Mouse (Mus musculus) heart, adult 2 months (tissue): ENCODE measurements around the gene AC134908.4. TPM values are rescaled to one million over a fixed set of nuclear protein-coding genes. Genes with fewer than 3 reads are reported as not detected.

Experiments used
- DNase-seq, 2 experiments: peaks; one replicate each; pipeline ENCODE4 v3.0.0; 2021
- H3K27ac ChIP-seq: fragments of 200-600 bp; 2 replicates; pipeline ENCODE4 v1.8.1; 2022
- H3K27me3 ChIP-seq: fragments of 200-500 bp; 2 replicates; pipeline ENCODE4 v1.6.1; 2012; ENCODE audit warnings: mild to moderate bottlenecking, low read length, inconsistent platforms, mixed read lengths; ENCODE audit not compliant: control insufficient read depth, insufficient read depth
- H3K36me3 ChIP-seq: fragments of 200-500 bp; 2 replicates; pipeline ENCODE4 v1.6.1; 2012; ENCODE audit warnings: low read length, inconsistent platforms; ENCODE audit not compliant: control insufficient read depth, insufficient read depth
- H3K4me1 ChIP-seq: fragments of 200-500 bp; 2 replicates; pipeline ENCODE4 v1.6.1; 2011; ENCODE audit warnings: low read length; ENCODE audit not compliant: control insufficient read depth, insufficient read depth
- H3K4me3 ChIP-seq: fragments of 200-600 bp; 2 replicates; pipeline ENCODE4 v1.8.1; 2022
- H3K79me2 ChIP-seq: fragments of 200-500 bp; replicated peaks from 2 replicates; pipeline ENCODE4 v1.6.1; 2012; ENCODE audit warnings: mild to moderate bottlenecking, inconsistent platforms, low read length, moderate library complexity, mixed read lengths; ENCODE audit not compliant: control insufficient read depth, insufficient read depth
- H3K9ac ChIP-seq: fragments of 200-500 bp; 2 replicates; pipeline ENCODE4 v1.6.1; 2012; ENCODE audit warnings: low read depth, mild to moderate bottlenecking, control low read depth, inconsistent platforms, low read length, mixed read lengths
- CTCF ChIP-seq: fragments of 200-600 bp; IDR thresholded peaks from 2 replicates; pipeline ENCODE4 v1.8.1; 2022; ENCODE audit warnings: antibody characterized with exemption, mild to moderate bottlenecking, moderate library complexity
- EP300 ChIP-seq: fragments of 200-500 bp; IDR thresholded peaks from 2 replicates; pipeline ENCODE4 v1.6.1; 2011; ENCODE audit warnings: low read depth, low read length, control low read depth; ENCODE audit not compliant: insufficient read depth
- POLR2A ChIP-seq: fragments of 200-500 bp; IDR thresholded peaks from 2 replicates; pipeline ENCODE4 v1.6.1; 2011; ENCODE audit warnings: mild to moderate bottlenecking, low read depth, low read length, control low read depth; ENCODE audit not compliant: insufficient read depth
- WGBS: fragments of 180-500 bp; shearing (Covaris S2); methylation state at CpG from one replicate; pipeline ENCODE4 v1.1.7; 2018; 5-methylcytosine and 5-hydroxymethylcytosine counted together
- intact Hi-C: fragments of 180-260 bp; cut with DNase I; formaldehyde crosslinking; loops from one replicate; pipeline ENCODE4 v1.15.1; 2025
- polyA plus RNA-seq: library from polyadenylated mRNA; depleted of rRNA; stranded (reverse); fragments of >200 nt; gene quantifications from 2 replicates; pipeline ENCODE4 v1.2.3, GENCODE M21; 2012
- total RNA-seq, 2 experiments: library from RNA; stranded (reverse); gene quantifications; 2 replicates each; pipeline ENCODE4 v1.2.3; 2021

AC134908.4 gene
- total and polyA plus RNA-seq, 3 experiments = not detected

DNA sequence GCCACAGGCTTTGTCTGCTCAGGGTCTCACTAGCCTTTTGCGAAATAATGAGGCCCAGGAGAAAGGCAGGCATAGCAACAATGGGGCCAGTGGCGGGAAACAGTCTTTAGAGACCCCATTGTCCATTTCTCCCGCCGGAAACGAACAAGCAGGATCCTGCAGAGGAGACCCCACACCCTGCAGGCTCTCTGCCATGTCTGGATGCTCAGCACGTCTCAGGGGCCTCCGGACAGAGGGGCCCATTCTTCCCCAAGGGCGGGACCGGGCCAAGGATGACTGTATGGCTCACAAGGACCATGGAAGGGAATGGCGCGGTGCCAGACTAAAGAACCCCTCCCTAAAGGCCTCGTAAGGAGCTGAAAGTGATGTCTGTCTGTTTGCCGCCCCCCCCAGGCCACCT is 1.3 kb downstream of the AC134908.4 start:
- no peak overlapping the region for H3K9ac ChIP-seq
- intact Hi-C loops = no loop called here
- peaks cover 13% of the 10 kb centered on the region for H3K4me1 ChIP-seq
- no peaks in the 10 kb centered on the region for H3K79me2 ChIP-seq
- WGBS = 64% methylated on average over 13 of the region's 13 CpGs
- TF ChIP-seq POLR2A (no peak), EP300 (no peak), CTCF (no peak)
- H3K4me3 ChIP-seq = no peak overlapping the region
- H3K27me3 ChIP-seq = no peaks in the 10 kb centered on the region
- H3K36me3 ChIP-seq = no peaks in the 10 kb centered on the region
- DNase-seq = no peak
- no peak overlapping the region for H3K27ac ChIP-seq

DNA sequence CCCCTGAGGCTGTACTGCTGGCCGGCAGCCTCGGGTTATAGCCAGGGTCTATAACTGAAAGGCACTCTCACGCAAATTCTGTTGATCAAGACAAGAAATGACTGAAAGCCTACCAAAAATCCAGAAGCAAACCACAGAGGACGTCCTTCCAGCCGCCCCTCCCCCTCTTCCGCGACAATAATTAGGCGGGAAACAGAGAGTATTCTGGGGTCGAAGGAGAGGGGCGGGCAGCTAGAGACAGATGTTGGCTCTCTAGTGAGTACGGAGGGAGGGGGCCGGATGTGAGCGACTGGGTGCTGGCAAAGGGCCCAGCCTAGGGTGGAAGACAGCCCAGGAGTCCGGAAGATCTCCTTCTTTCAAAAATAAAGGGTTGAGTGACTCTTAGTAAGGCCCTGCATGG is 2.8 kb downstream of the AC134908.4 start, which contains the start of gene Fam173a:
Gene Fam173a (minus strand): TSS at position 287 of the 400 bp plus-strand sequence.
- Histone ChIP-seq H3K27ac (peak within 1 kb of the TSS; percentile 88), H3K79me2 (no peaks in the 10 kb centered on the region), H3K9ac (peak within 1 kb of the TSS; percentile 81), H3K4me1 (peaks cover 13% of the 10 kb centered on the region), H3K4me3 (peak within 1 kb of the TSS; percentile 56), H3K27me3 (no peaks in the 10 kb centered on the region), H3K36me3 (no peaks in the 10 kb centered on the region)
- intact Hi-C loops = no loop called here
- WGBS = under 1% methylated on average over 14 of the region's 14 CpGs
- peak; percentile 81 to 87 for DNase-seq
- TF ChIP-seq CTCF = no peak
- peak; percentile 25; the same call in 1 of the 2 replicates for TF ChIP-seq POLR2A

DNA sequence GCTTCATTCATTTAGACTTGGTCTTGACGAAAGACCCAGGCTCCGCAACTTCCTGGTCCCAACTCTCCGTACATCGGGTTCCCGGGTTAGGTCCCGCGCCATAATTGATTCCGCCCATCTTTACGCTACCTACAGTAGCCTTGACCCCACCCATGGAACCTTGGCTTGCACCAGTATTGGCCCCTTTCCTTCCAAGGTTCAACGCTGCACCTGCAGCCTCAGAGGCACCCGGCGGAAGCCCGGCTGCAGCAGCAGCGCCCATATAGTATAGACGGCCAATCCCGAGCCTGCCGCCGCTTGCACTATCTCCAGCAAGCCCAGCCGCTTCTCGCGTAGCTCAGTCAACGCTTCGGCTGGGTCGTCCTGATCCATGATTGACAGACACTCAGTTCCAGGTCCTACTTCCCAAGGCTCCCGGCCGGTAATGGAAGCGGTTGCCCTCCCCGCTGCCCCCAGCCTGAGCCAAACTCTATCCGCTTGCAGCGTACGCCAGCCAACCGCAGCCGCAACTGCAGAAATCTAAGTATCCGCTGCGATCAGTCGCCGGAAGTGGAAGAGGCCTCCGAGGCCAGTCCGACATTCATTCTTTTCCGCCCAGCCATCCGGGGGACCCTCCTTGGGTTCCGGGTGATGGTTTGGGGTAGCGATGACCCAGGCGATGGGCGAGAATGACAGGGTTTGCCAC is 3.5 kb downstream of the AC134908.4 start:
- Histone ChIP-seq H3K36me3 (no peaks in the 10 kb centered on the region), H3K9ac (peak overlapping the region; percentile 81), H3K79me2 (no peaks in the 10 kb centered on the region), H3K27ac (peak overlapping the region; percentile 88), H3K4me3 (peak overlapping the region; percentile 56), H3K27me3 (no peaks in the 10 kb centered on the region), H3K4me1 (peaks cover 12% of the 10 kb centered on the region)
- TF ChIP-seq POLR2A = peak; percentile 79
- TF ChIP-seq CTCF = no peak
- TF ChIP-seq EP300 = 0 out of 2 replicates have a peak, but pooled peaks have one; percentile 44
- WGBS = under 1% methylated on average over 45 of the region's 45 CpGs
- intact Hi-C loops = no loop called here
- DNase-seq = peak; percentile 87 to 91

DNA sequence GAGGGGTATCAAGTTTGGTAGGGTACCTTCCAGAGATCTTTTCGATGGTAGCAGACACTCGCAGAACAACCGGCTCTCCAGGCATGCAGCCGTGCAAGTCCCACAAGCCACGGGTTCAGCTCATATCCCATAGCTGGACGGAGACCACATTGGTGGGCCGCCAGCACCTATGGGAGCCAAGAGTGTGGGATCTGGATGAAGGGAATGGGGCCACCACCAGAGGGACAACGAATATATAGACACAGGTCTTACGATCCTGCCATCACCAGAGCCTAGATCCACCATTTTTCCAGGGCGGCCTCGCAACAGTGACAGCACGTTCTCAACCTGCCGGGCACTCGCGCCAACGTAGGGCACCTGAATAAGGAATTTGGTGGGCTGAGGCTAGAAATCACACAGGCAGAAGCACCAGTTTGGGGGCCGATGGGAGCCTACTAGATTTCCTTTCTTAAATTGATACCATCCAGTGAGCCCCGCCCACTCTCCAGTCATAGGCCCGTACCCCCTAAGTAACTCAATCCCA is 4.1 kb downstream of the AC134908.4 start:
- H3K27ac ChIP-seq = no peak overlapping the region; the same call in 1 of the 2 replicates
- DNase-seq = no peak
- no peaks in the 10 kb centered on the region for H3K27me3 ChIP-seq
- no peaks in the 10 kb centered on the region for H3K36me3 ChIP-seq
- peaks cover 12% of the 10 kb centered on the region for H3K4me1 ChIP-seq
- H3K4me3 ChIP-seq = peak overlapping the region; percentile 56
- intact Hi-C loops = no loop called here
- no peaks in the 10 kb centered on the region for H3K79me2 ChIP-seq
- no peak overlapping the region for H3K9ac ChIP-seq
- 26% methylated on average over 19 of the region's 19 CpGs for WGBS
- TF ChIP-seq EP300 (no peak), POLR2A (no peak), CTCF (no peak)

DNA sequence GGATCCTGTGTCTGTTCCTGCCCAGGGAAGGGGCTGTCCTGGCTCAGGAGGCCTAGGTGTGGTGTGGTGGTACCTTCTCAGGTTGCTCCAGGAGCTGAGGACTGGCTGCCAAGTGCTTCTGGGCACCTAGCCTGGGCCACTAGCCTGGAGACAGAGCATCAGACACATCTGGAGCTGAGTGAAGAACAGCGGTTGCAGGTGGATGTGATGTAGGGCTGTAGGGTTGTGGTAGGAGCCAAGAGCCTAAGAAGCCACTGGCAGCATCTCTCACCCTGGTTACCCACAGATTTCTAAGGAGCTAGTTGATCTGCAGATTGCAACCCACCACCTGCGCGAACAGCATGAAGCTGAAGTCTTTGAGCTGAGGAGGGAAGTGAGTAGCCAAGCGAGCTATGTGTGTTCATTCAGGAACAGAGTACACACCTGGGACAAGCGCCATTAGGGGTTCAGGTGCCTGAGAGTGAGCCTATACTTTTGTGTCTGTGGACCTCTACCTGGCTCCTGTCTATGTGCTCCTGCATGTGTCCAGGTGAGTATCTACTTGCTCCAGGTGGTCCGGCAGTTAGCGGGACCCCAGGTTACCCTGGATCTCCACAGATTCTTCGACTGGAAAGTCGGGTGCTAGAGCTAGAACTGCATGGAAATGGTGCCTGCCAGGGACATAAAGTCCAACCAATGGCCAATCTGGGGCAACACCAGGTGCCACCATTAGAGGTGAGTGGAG is 8.5 kb downstream of the AC134908.4 start:
- intact Hi-C loops = no loop called here
- no peak overlapping the region for H3K4me3 ChIP-seq
- H3K9ac ChIP-seq = no peak overlapping the region
- peaks cover 4% of the 10 kb centered on the region for H3K4me1 ChIP-seq
- TF ChIP-seq CTCF = no peak
- no peak for TF ChIP-seq POLR2A
- TF ChIP-seq EP300 = no peak
- H3K79me2 ChIP-seq = no peaks in the 10 kb centered on the region
- no peaks in the 10 kb centered on the region for H3K36me3 ChIP-seq
- H3K27ac ChIP-seq = no peak overlapping the region
- DNase-seq = peak in 1 of 2 experiments; percentile 19
- 88% methylated on average over 9 of the region's 9 CpGs for WGBS
- no peaks in the 10 kb centered on the region for H3K27me3 ChIP-seq

DNA sequence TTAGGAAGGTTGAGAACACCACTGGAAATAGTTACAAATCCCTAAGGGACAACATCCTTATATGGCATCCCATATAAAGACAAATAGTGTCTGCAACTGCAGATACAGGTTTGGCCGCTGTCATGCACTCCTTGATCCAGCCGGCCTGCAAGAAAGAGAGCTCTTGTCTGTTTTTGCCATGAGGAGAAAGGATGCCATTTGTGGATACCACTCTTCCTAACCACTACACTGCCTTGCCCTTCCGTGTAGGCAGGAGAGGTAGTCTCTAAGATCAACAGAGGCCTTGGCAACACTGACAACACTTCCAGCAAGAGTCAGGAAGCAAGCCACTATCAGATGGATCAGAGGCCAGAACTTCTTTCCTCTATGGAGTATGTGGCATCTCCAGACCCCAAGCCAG is 9.2 kb downstream of the AC134908.4 start, which contains the start of gene Ccdc78:
Gene Ccdc78 (plus strand): TSS at position 301 of the 400 bp plus-strand sequence.
- peak in 1 of 2 experiments; percentile 14 for DNase-seq
- H3K36me3 ChIP-seq = no peaks in the 10 kb centered on the region
- peak within 1 kb of the TSS; percentile 91 for H3K4me3 ChIP-seq
- intact Hi-C loops = no loop called here
- peak within 1 kb of the TSS; percentile 37; the same call in 1 of the 2 replicates for H3K9ac ChIP-seq
- H3K27ac ChIP-seq = peak within 1 kb of the TSS; percentile 85
- 48% methylated on average over 3 of the region's 3 CpGs for WGBS
- no peaks in the 10 kb centered on the region for H3K27me3 ChIP-seq
- no peaks in the 10 kb centered on the region for H3K79me2 ChIP-seq
- peaks cover 2% of the 10 kb centered on the region for H3K4me1 ChIP-seq
- TF ChIP-seq CTCF = no peak
- no peak for TF ChIP-seq POLR2A
- TF ChIP-seq EP300 = no peak
